Mouse (Mus musculus) limb, embryonic 10.5 days (tissue): ENCODE data around the gene Bach1. TPM values are rescaled to one million over a fixed set of nuclear protein-coding genes. Genes with fewer than 3 reads are reported as not detected.

Experiments used
- DNase-seq: peaks from one replicate; pipeline ENCODE4 v3.0.0-alpha.2; 2017; ENCODE audit warnings: low spot score
- H3K27ac ChIP-seq: fragments of 300-500 bp; sonication (generic); 2 replicates; pipeline ENCODE4 v1.5.1; 2016; ENCODE audit warnings: mild to moderate bottlenecking
- H3K27me3 ChIP-seq: fragments of 300-500 bp; sonication (generic); 2 replicates; pipeline ENCODE4 v1.6.1; 2016; ENCODE audit warnings: low read depth, mild to moderate bottlenecking; ENCODE audit not compliant: poor library complexity, severe bottlenecking
- H3K36me3 ChIP-seq: fragments of 300-500 bp; sonication (generic); 2 replicates; pipeline ENCODE4 v1.6.1; 2016; ENCODE audit warnings: mild to moderate bottlenecking, moderate library complexity
- H3K4me1 ChIP-seq: fragments of 300-500 bp; sonication (generic); 2 replicates; pipeline ENCODE4 v1.6.1; 2016
- H3K4me3 ChIP-seq: fragments of 300-500 bp; sonication (generic); 2 replicates; pipeline ENCODE4 v1.5.1; 2016; ENCODE audit warnings: mild to moderate bottlenecking, moderate library complexity
- H3K9me3 ChIP-seq: fragments of 300-500 bp; sonication (generic); replicated peaks from 2 replicates; pipeline ENCODE4 v1.6.1; 2016; ENCODE audit warnings: mild to moderate bottlenecking
- WGBS: fragments of 180-500 bp; shearing (Covaris S2); methylation state at CpG from one replicate; pipeline ENCODE4 v1.1.7; 2016; 5-methylcytosine and 5-hydroxymethylcytosine counted together
- polyA plus RNA-seq: library from polyadenylated mRNA; unstranded; fragments of >200 nt; fragmentation: Nextera tagmentation; extraction: Ambion mirVana; gene quantifications from 2 replicates; pipeline ENCODE4 v1.2.1, GENCODE M21; 2016

Gene Bach1
- polyA plus RNA-seq, 1 experiment from 2014 or later = 15.4 TPM

GRCm38 (mm10) chr16:87765984-87766383 lies 67.2 kb downstream of the Bach1 start:
- Histone ChIP-seq H3K27ac (no peak overlapping the region), H3K36me3 (no peaks in the 10 kb centered on the region), H3K4me3 (no peak overlapping the region), H3K4me1 (no peaks in the 10 kb centered on the region), H3K9me3 (no peaks in the 10 kb centered on the region), H3K27me3 (no peaks in the 10 kb centered on the region)
- WGBS = 80% methylated on average over 8 of the region's 8 CpGs
- DNase-seq = no peak

- no peaks in the 10 kb centered on the region for H3K36me3 ChIP-seq
- H3K27me3 ChIP-seq = no peaks in the 10 kb centered on the region
- 78% methylated on average over 2 of the region's 2 CpGs for WGBS
- no peaks in the 10 kb centered on the region for H3K9me3 ChIP-seq
- H3K4me1 ChIP-seq = no peaks in the 10 kb centered on the region
- H3K27ac ChIP-seq = no peak overlapping the region
- H3K4me3 ChIP-seq = no peak overlapping the region
- no peak for DNase-seq
Observed at GRCm38 (mm10) chr16:87770576-87770975, 71.8 kb downstream of the Bach1 start.

GRCm38 (mm10) chr16:87771926-87772325 lies 73.2 kb downstream of the Bach1 start:
- Histone ChIP-seq H3K36me3 (no peaks in the 10 kb centered on the region), H3K9me3 (no peaks in the 10 kb centered on the region), H3K4me1 (no peaks in the 10 kb centered on the region), H3K27ac (no peak overlapping the region), H3K27me3 (no peaks in the 10 kb centered on the region), H3K4me3 (no peak overlapping the region)
- 88% methylated on average over 4 of the region's 4 CpGs for WGBS
- DNase-seq = no peak

- Histone ChIP-seq H3K27ac (no peak overlapping the region), H3K9me3 (no peaks in the 10 kb centered on the region), H3K4me3 (no peak overlapping the region), H3K4me1 (no peaks in the 10 kb centered on the region), H3K36me3 (no peaks in the 10 kb centered on the region), H3K27me3 (no peaks in the 10 kb centered on the region)
- no peak for DNase-seq
- 59% methylated on average over 3 of the region's 3 CpGs for WGBS
Observed at GRCm38 (mm10) chr16:87774398-87774797, 75.7 kb downstream of the Bach1 start.

GRCm38 (mm10) chr16:87777373-87777772 lies 78.6 kb downstream of the Bach1 start:
- H3K36me3 ChIP-seq = no peaks in the 10 kb centered on the region
- H3K27me3 ChIP-seq = no peaks in the 10 kb centered on the region
- no peak for DNase-seq
- H3K4me3 ChIP-seq = no peak overlapping the region
- H3K9me3 ChIP-seq = no peaks in the 10 kb centered on the region
- no peak overlapping the region for H3K27ac ChIP-seq
- H3K4me1 ChIP-seq = peaks cover 9% of the 10 kb centered on the region; the same call in 1 of the 2 replicates
- 88% methylated on average over 4 of the region's 4 CpGs for WGBS

- no peaks in the 10 kb centered on the region for H3K9me3 ChIP-seq
- 47% methylated on average over 7 of the region's 7 CpGs for WGBS
- H3K4me1 ChIP-seq = peaks cover 22% of the 10 kb centered on the region
- no peak overlapping the region for H3K27ac ChIP-seq
- H3K36me3 ChIP-seq = no peaks in the 10 kb centered on the region
- H3K4me3 ChIP-seq = no peak overlapping the region
- no peaks in the 10 kb centered on the region for H3K27me3 ChIP-seq
- no peak for DNase-seq
Observed at GRCm38 (mm10) chr16:87781637-87782036, 82.9 kb downstream of the Bach1 start.

Other genes with a start within 250 kb of the Bach1 start
- gene Usp16, start 244.2 kb upstream of the Bach1 start, polyA plus RNA-seq = 38.7 and 42.4 TPM in 2 replicates
- 664 and 718 TPM in 2 replicates for gene Cct8, start 203.1 kb upstream of the Bach1 start, polyA plus RNA-seq
- not detected in 2 replicates for gene Map3k7cl, start 145.6 kb upstream of the Bach1 start, polyA plus RNA-seq